Mouse (Mus musculus) liver, embryonic 11.5 days (tissue): ENCODE results near the gene Polr3k. TPM values are rescaled to one million over a fixed set of nuclear protein-coding genes. Genes with fewer than 3 reads are reported as not detected.

Experiments used
- ATAC-seq: fragments of 200-750 bp; cut with Nextera tagmentation; replicated peaks from 2 replicates; pipeline ENCODE4 v1.8.0; 2017; ENCODE audit warnings: moderate number of reproducible peaks, mild to moderate bottlenecking, moderate TSS enrichment, moderate library complexity; ENCODE audit not compliant: low FRiP score
- DNase-seq: peaks from one replicate; pipeline ENCODE4 v3.0.0-alpha.2; 2017; ENCODE audit warnings: low spot score
- H3K27ac ChIP-seq: fragments of 300-500 bp; sonication (generic); 2 replicates; pipeline ENCODE4 v1.5.1; 2014; ENCODE audit warnings: mild to moderate bottlenecking, low read depth, low read length, control low read depth
- H3K27me3 ChIP-seq: fragments of 300-500 bp; sonication (generic); replicated peaks from 2 replicates; pipeline ENCODE4 v1.6.1; 2014; ENCODE audit warnings: low read length, mixed read lengths; ENCODE audit not compliant: control insufficient read depth, insufficient read depth
- H3K36me3 ChIP-seq: fragments of 300-500 bp; sonication (generic); 2 replicates; pipeline ENCODE4 v1.6.1; 2014; ENCODE audit warnings: mild to moderate bottlenecking, low read length, moderate library complexity, mixed read lengths; ENCODE audit not compliant: control insufficient read depth, insufficient read depth
- H3K4me1 ChIP-seq: fragments of 300-500 bp; sonication (generic); replicated peaks from 2 replicates; pipeline ENCODE4 v1.6.1; 2014; ENCODE audit warnings: low read length, mixed read lengths; ENCODE audit not compliant: control insufficient read depth, insufficient read depth
- H3K4me2 ChIP-seq: fragments of 300-500 bp; sonication (generic); 2 replicates; pipeline ENCODE4 v1.6.1; 2014; ENCODE audit warnings: mild to moderate bottlenecking, control low read depth, moderate library complexity
- H3K4me3 ChIP-seq: fragments of 300-500 bp; sonication (generic); 2 replicates; pipeline ENCODE4 v1.5.1; 2014; ENCODE audit warnings: low read depth, low read length, control low read depth
- H3K9ac ChIP-seq: fragments of 300-500 bp; sonication (generic); 2 replicates; pipeline ENCODE4 v1.6.1; 2014; ENCODE audit warnings: low read depth, low read length, control low read depth
- H3K9me3 ChIP-seq: fragments of 300-500 bp; sonication (generic); 2 replicates; pipeline ENCODE4 v1.6.1; 2016; ENCODE audit warnings: low read length, inconsistent platforms, mixed read lengths; ENCODE audit not compliant: control insufficient read depth
- WGBS: fragments of 180-500 bp; shearing (Covaris S2); extraction: QIAGEN DNeasy Blood & Tissue Kit; methylation state at CpG from one replicate; pipeline ENCODE4 v1.1.7; 2014; 5-methylcytosine and 5-hydroxymethylcytosine counted together
- polyA plus RNA-seq: library from polyadenylated mRNA; unstranded; fragments of >200 nt; fragmentation: Nextera tagmentation; extraction: Ambion mirVana; gene quantifications from 2 replicates; pipeline ENCODE4 v1.2.1, GENCODE M21; 2014

Gene Polr3k
- polyA plus RNA-seq, 1 experiment from 2014 or later = 64.7 TPM

DNA sequence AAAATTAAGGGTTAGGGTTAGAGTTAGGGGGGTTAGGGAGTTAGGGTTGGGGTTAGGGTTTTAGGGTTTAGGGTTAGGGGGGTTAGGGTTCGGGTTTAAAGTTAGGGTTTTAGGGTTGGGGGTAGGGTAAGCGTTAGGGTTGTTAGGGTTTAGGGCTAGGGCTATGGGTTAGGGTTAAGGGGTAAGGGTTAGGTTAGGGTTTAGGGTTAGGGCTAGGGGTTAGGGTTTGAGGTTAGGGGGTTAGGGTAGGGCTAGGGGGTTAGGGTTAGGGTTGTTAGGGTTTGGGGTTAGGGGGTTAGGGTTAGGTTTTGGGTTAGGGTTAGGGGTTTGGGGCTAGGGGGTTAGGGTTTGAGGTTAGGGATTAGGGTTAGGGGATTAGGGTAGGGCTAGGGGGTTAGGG, 6.9 kb downstream of the Polr3k start:
- Histone ChIP-seq H3K4me2 (no peak overlapping the region), H3K27me3 (no peaks in the 10 kb centered on the region), H3K36me3 (peaks cover 5% of the 10 kb centered on the region; the same call in 1 of the 2 replicates), H3K4me1 (no peaks in the 10 kb centered on the region; the same call in 1 of the 2 replicates), H3K27ac (no peak overlapping the region), H3K4me3 (no peak overlapping the region), H3K9me3 (no peaks in the 10 kb centered on the region), H3K9ac (no peak overlapping the region)
- DNase-seq = no peak
- 89% methylated on average over 2 of the region's 2 CpGs for WGBS
- 0 out of 2 replicates have a peak, but pooled peaks have one; percentile 43 for ATAC-seq

DNA sequence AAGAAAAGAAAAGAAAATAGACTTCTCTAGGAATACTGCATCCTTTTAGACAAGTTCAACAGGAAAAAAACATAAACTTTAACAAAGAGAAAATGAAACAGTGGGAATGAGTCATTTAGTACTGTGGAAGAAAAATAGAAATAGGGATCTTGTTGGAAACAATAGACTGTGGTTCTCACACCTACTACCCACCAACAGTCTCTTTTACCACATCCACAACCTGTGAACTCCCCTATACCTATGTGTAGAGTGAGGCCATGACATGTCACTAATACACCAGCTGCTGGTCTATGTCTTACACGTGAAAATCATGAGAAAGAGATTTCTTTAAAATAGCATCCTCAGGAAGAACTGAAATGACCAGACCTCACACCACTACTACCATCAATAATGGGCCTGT, 14.8 kb downstream of the Polr3k start:
- 70% methylated on average over 1 of the region's 1 CpGs for WGBS
- H3K9me3 ChIP-seq = no peaks in the 10 kb centered on the region

DNA sequence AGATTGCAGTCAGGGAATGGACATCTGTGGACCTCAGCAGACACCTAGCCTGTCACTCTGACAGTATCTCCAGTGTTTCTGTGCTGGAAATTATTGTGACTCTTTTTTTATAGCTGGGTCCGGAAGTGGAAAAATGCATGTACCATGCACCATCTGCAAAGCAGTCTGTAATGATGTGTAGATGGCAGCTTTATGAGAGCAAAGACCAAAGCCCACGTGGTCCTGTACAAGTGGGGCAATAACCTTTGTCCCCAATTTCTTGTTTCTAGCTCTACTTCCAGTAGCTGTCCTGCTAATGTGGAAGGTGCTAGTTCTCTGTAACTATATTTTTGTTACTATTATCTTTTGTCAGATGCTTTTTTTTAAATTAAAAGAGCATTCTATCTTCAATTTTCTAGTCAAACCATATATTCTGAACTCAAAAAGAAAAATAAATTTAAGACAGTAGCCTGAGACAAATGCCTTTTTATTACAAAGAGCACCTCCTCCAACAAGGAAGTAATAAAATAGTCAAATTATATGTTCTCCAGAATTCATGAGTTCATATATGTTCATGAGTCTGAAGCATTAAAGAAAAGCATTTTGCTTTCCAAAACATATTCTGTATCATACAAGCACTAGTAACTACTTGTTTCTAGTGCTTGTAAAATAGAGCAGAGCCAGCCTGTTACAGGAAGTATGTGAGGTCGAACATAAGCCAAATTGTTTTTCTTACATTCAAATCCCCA, 19.0 kb downstream of the Polr3k start:
- H3K27ac ChIP-seq = no peak overlapping the region
- no peak overlapping the region for H3K9ac ChIP-seq
- DNase-seq = no peak
- no peaks in the 10 kb centered on the region for H3K27me3 ChIP-seq
- H3K4me3 ChIP-seq = no peak overlapping the region
- H3K9me3 ChIP-seq = no peaks in the 10 kb centered on the region
- H3K36me3 ChIP-seq = no peaks in the 10 kb centered on the region
- 76% methylated on average over 3 of the region's 3 CpGs for WGBS
- H3K4me1 ChIP-seq = no peaks in the 10 kb centered on the region
- H3K4me2 ChIP-seq = no peak overlapping the region
- ATAC-seq = no peak

More for the DNA sequence above, 14.8 kb downstream of the Polr3k start:
- H3K36me3 ChIP-seq = no peaks in the 10 kb centered on the region
- no peaks in the 10 kb centered on the region for H3K27me3 ChIP-seq
- H3K4me1 ChIP-seq = no peaks in the 10 kb centered on the region
- H3K4me3 ChIP-seq = no peak overlapping the region
- DNase-seq (no peak), ATAC-seq (no peak)
- H3K9ac ChIP-seq = no peak overlapping the region
- no peak overlapping the region for H3K4me2 ChIP-seq
- no peak overlapping the region for H3K27ac ChIP-seq

DNA sequence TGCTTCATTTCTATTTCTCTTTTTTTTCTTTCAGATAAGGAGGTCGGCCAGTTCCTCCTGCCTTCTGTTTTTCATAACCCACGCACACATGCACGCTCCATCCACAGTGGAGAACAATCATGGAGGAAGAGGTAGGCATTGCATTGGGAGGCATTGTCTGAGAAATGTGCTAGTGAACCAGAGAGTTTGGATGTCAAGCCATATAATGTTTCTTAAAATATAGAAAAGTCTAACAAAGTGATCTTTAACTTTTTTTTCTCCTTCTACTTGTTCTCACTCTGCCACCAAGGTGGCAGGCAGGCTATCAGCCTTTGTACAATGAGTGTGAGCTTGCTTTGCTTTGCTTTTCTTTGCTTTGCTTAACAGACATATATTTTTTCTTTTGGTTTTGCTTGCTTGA, 53.7 kb downstream of the Polr3k start:
- no peak overlapping the region for H3K27ac ChIP-seq
- no peak overlapping the region for H3K9ac ChIP-seq
- H3K4me2 ChIP-seq = no peak overlapping the region
- no peaks in the 10 kb centered on the region for H3K4me1 ChIP-seq
- peak; percentile 79 for DNase-seq
- H3K27me3 ChIP-seq = no peaks in the 10 kb centered on the region
- no peaks in the 10 kb centered on the region for H3K36me3 ChIP-seq
- 48% methylated on average over 3 of the region's 3 CpGs for WGBS
- H3K4me3 ChIP-seq = no peak overlapping the region
- H3K9me3 ChIP-seq = no peaks in the 10 kb centered on the region
- ATAC-seq = no peak

DNA sequence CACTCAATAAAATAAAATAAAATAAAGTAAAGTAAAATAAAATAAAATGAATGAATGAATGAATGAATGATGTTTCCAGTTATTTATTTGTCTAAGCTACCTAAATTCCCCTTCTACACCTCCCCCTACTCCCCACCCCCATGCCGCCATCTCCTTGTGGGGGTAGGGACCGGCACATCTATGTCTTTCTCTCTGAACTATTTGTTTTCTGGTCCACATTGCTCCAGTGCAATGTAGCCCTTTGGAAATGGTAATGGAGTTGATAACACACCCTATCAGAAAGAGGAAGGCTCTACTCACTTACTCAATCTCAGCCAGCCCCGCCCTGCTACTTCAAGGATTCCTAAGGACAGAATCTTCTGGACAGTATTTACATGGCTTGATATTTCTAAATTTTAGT, 54.4 kb downstream of the Polr3k start:
- DNase-seq (peak; percentile 87), ATAC-seq (peak; percentile 89)
- Histone ChIP-seq H3K27ac (no peak overlapping the region), H3K4me1 (no peaks in the 10 kb centered on the region), H3K4me3 (no peak overlapping the region), H3K36me3 (no peaks in the 10 kb centered on the region), H3K9me3 (no peaks in the 10 kb centered on the region), H3K9ac (no peak overlapping the region), H3K27me3 (no peaks in the 10 kb centered on the region), H3K4me2 (no peak overlapping the region)
- 46% methylated on average over 3 of the region's 3 CpGs for WGBS

Other genes with a start within 250 kb of the Polr3k start
- not detected in 2 replicates for gene Gm29797, start 207.3 kb upstream of the Polr3k start, polyA plus RNA-seq
- 16.1 and 19.4 TPM in 2 replicates for gene Sox18, start 192.7 kb upstream of the Polr3k start, polyA plus RNA-seq
- gene Tcea2, start 184.0 kb upstream of the Polr3k start, polyA plus RNA-seq = 8.1 and 12.1 TPM in 2 replicates
- 51.4 and 51.8 TPM in 2 replicates for gene Rgs19, start 170.4 kb upstream of the Polr3k start, polyA plus RNA-seq
- gene Lkaaear1, start 165.9 kb upstream of the Polr3k start, polyA plus RNA-seq = not detected in 2 replicates
- 2.0 and 3.2 TPM in 2 replicates for gene Oprl1, start 149.3 kb upstream of the Polr3k start, polyA plus RNA-seq
- gene Myt1, start 101.0 kb upstream of the Polr3k start, polyA plus RNA-seq = 0.03 and 0.06 TPM in 2 replicates
- 21.6 and 25.3 TPM in 2 replicates for gene Pcmtd2, start 26.5 kb upstream of the Polr3k start, polyA plus RNA-seq
- gene Gm14496, start 126.8 kb downstream of the Polr3k start, polyA plus RNA-seq = not detected in 2 replicates